In the genomic region with DNA sequence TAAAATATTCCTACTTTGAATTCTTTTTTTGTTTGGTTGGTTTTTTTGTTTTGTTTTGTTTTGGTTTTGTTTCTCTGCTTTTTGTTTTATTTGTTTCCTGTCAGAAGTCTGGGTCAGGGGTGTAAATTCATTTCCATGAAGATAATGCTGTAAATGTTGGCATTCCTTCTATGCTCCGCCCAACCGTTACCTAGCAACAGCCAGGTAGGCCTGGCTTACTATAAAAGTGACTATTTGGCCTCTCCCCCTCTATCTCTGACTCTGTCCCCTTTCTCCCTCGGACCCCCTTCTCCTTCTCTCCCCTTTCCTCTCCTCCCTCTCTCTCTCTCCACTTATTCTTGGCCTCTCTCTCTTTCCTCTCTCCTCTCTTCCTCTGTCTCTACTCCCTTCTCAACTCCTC, we compare ENCODE assay signal across 31 mouse cellular contexts. TPM values are rescaled to one million over a fixed set of nuclear protein-coding genes. Genes with fewer than 3 reads are reported as not detected.
DNase-seq lines count a peak whose midpoint lies in the region; TF ChIP-seq lines count a peak whose summit lies in the region.
"Had no signal": no experiment of that assay in that cellular context is flagged by ENCODE, and none has a peak within 500 bp of the region (broad histone marks: within the 10 kb centered on the region; RNA-seq: fewer than 3 reads in every experiment).

No protein-coding gene starts in this region.

- H3K4me3 ChIP-seq in thymus, adult 2 months (ENCODE audit: control insufficient read depth, insufficient read depth, low read length) = no peak overlapping the region
- H3K4me3 ChIP-seq: embryonic facial prominence, embryonic 10.5 days; embryonic facial prominence, embryonic 13.5 days; erythroblast, embryonic 14.5 days; forebrain, embryonic 12.5 days; forebrain, embryonic 15.5 days; heart, embryonic 12.5 days; heart, embryonic 15.5 days had no signal

- intact Hi-C loops in heart, postnatal 14 days (cut with DNase I) = loop anchor here (5.0 kb wide), 1 partner anchor 71 kb away; no protein-coding TSS in a partner anchor

- WGBS in thymus, adult 2 months = 89% methylated on average over 3 of the region's 3 CpGs

- no peaks in the 10 kb centered on the region for H3K4me1 ChIP-seq in thymus, adult 2 months (replicated peaks; ENCODE audit: control insufficient read depth, insufficient read depth, low read length)
- H3K4me1 ChIP-seq: embryonic facial prominence, embryonic 13.5 days; heart, embryonic 12.5 days; heart, embryonic 15.5 days had no signal

- H3K27me3 ChIP-seq in thymus, adult 2 months (ENCODE audit: control insufficient read depth, insufficient read depth, low read length) = no peaks in the 10 kb centered on the region
- H3K27me3 ChIP-seq: CH12.LX; embryonic facial prominence, embryonic 13.5 days; forebrain, embryonic 12.5 days; forebrain, embryonic 15.5 days; heart, embryonic 12.5 days; heart, embryonic 15.5 days; Patski had no signal

- peak; percentile 85 for DNase-seq in heart, adult 11 months
- no peak for DNase-seq in heart, postnatal 14 days
- peak; percentile 14 for DNase-seq in kidney, postnatal 10 days
- no peak for DNase-seq in kidney, adult 11 months
- peak; percentile 64 for DNase-seq in R1 (ENCODE audit: low read depth, low spot score)
- no peak for DNase-seq in thymus, adult 2 months
- DNase-seq: adrenal gland, adult 8-10 months; adrenal gland, postnatal 25 days; B cell, adult 2 months; cerebellum, adult 11-12 months; cerebellum, adult 8-10 months; cerebellum, postnatal 10 days; cerebellum, postnatal 36 days; embryo, embryonic 11 days; gastrocnemius, postnatal 14 days; heart, adult 18-20 months; heart, postnatal 10 days; heart, postnatal 4 days had no signal

- H3K36me3 ChIP-seq in thymus, adult 2 months (ENCODE audit: control insufficient read depth, insufficient read depth, low read length) = no peaks in the 10 kb centered on the region
- H3K36me3 ChIP-seq: embryonic facial prominence, embryonic 10.5 days; embryonic facial prominence, embryonic 13.5 days; forebrain, embryonic 12.5 days; forebrain, embryonic 15.5 days; G1E; heart, embryonic 12.5 days; heart, embryonic 15.5 days had no signal

- no peak overlapping the region for H3K27ac ChIP-seq in thymus, adult 2 months (ENCODE audit: control insufficient read depth, insufficient read depth, low read length)
- H3K27ac ChIP-seq: embryonic facial prominence, embryonic 10.5 days; embryonic facial prominence, embryonic 13.5 days; forebrain, embryonic 12.5 days; forebrain, embryonic 15.5 days; heart, embryonic 15.5 days; hindbrain, embryonic 14.5 days; hindbrain, postnatal 0 days had no signal

- TF ChIP-seq CTCF in thymus, adult 2 months (IDR thresholded peaks at IDR 0.05; ENCODE audit: borderline replicate concordance, control insufficient read depth, extremely low read depth, insufficient read depth, low read length, poor library complexity) = no peak

- no peak for TF ChIP-seq POLR2A in thymus, adult 2 months (IDR thresholded peaks at IDR 0.05; ENCODE audit: control insufficient read depth, extremely low read depth, insufficient read depth, low read length, poor library complexity)

RNA-seq across cellular contexts. Expression of a gene that starts 21.4 kb away (rescaled TPM):
- total RNA-seq in heart, postnatal 14 days (2021) = 10 to 100 TPM; 24.3 to 25.1 TPM
- 0.38 and 0.46 TPM in 2 replicates for polyA plus RNA-seq in thymus, adult 2 months (2012; rRNA removed)
- polyA plus RNA-seq: erythroblast, embryonic 14.5 days; G1E had no signal

RNA-seq across cellular contexts. Expression of a gene that starts 56.5 kb away (rescaled TPM):
- 10 to 100 TPM; 48.8 to 50.6 TPM for total RNA-seq in heart, postnatal 14 days (2021)
- 4.9 and 5.9 TPM in 2 replicates for polyA plus RNA-seq in thymus, adult 2 months (2012; rRNA removed)
- total RNA-seq: CH12.LX had no signal
- polyA plus RNA-seq: G1E; inflammation-experienced regulatory T-cells, adult 6 months had no signal

Comparison
In these comparisons a context has a peak if more than half of its experiments do, and no peak if none do; other contexts are left out.
1. DNase-seq: peak in heart, adult 11 months (single experiment), kidney, postnatal 10 days (single experiment) and R1 (single experiment); none in heart, postnatal 14 days (0 of 2), kidney, adult 11 months (single experiment) and thymus, adult 2 months (single experiment).